Mouse (Mus musculus): Measurements from ENCODE around the gene Dok3. TPM values are rescaled to one million over a fixed set of nuclear protein-coding genes. Genes with fewer than 3 reads are reported as not detected.
"Not testable (repeated sequence)": the region's sequence is repeated elsewhere in the genome, so short reads cannot be mapped to it uniquely, and the experiment has no call there.

The Dok3 gene
- polyA plus RNA-seq, 1 experiment from 2014 or later: 1.4 TPM

DNA sequence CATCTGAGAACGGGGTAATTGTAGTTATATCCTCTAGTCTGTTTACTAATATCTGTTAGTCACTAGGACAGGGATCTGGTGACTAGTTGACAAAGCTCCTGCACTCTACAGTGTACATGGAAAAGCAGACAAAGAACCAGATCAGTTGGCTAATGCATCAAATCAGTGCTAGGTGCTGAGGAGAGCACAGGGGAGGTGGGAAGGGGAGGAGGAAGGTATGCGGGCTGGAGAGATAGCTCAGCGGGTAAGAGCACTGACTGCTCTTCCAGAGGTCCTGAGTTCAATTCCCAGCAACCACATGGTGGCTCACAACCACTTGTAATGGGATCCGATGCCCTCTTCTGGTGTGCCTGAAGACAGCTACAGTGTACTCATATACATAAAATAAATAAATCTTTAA lies 39.4 kb upstream of the Dok3 start:
- not testable (repeated sequence) for H3K9me3 ChIP-seq (replicated peaks); H3K4me3 ChIP-seq; H3K27me3 ChIP-seq (replicated peaks); H3K9ac ChIP-seq; H3K27ac ChIP-seq (ENCODE audit: poor library complexity, severe bottlenecking); H3K4me2 ChIP-seq; ATAC-seq (ENCODE audit: insufficient number of reproducible peaks, low FRiP score)
- 88% methylated on average over 4 of the region's 4 CpGs for WGBS
- H3K4me1 ChIP-seq (replicated peaks): peaks cover 22% of the 10 kb centered on the region
- H3K36me3 ChIP-seq: peaks cover 21% of the 10 kb centered on the region

DNA sequence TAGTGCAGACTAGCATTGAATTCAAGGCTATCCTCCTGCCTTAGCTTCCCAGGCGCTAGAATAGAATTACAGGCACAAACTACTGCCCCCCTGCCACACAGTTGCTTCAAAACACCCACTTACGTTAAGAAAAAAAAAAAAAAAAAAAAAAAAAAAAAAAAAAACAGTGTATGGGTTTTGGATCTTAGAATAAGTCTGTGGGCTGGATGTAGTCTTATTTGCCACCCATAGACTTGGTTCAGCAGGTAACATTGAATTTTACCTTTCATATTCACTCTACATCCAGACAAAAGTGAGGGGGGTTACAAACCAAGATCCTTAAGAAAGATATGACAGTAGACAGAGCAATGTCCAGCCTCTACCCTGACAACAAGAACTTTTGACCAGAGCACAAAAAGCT lies 38.9 kb upstream of the Dok3 start:
- 85% methylated on average over 2 of the region's 2 CpGs for WGBS
- ATAC-seq (ENCODE audit: insufficient number of reproducible peaks, low FRiP score): no peak
- H3K36me3 ChIP-seq: peaks cover 25% of the 10 kb centered on the region

GRCm38 (mm10) chr13:55567001-55567400 lies 37.9 kb upstream of the Dok3 start:
- H3K9me3 ChIP-seq (replicated peaks): no peaks in the 10 kb centered on the region
- peaks cover 17% of the 10 kb centered on the region for H3K4me1 ChIP-seq (replicated peaks)
- no peak overlapping the region for H3K4me2 ChIP-seq
- no peaks in the 10 kb centered on the region for H3K27me3 ChIP-seq (replicated peaks)
- ATAC-seq (ENCODE audit: insufficient number of reproducible peaks, low FRiP score): no peak
- H3K9ac ChIP-seq: no peak overlapping the region
- peaks cover 25% of the 10 kb centered on the region for H3K36me3 ChIP-seq
- no peak overlapping the region for H3K27ac ChIP-seq (ENCODE audit: poor library complexity, severe bottlenecking)
- H3K4me3 ChIP-seq: no peak overlapping the region
- 87% methylated on average over 6 of the region's 6 CpGs for WGBS

More for the DNA sequence above, 38.9 kb upstream of the Dok3 start:
- no peak overlapping the region for H3K4me2 ChIP-seq
- no peak overlapping the region for H3K9ac ChIP-seq
- H3K27ac ChIP-seq (ENCODE audit: poor library complexity, severe bottlenecking): no peak overlapping the region
- H3K4me1 ChIP-seq (replicated peaks): peaks cover 22% of the 10 kb centered on the region
- H3K27me3 ChIP-seq (replicated peaks): no peaks in the 10 kb centered on the region
- H3K4me3 ChIP-seq: no peak overlapping the region
- no peaks in the 10 kb centered on the region for H3K9me3 ChIP-seq (replicated peaks)

- H3K27ac ChIP-seq (ENCODE audit: poor library complexity, severe bottlenecking): no peak overlapping the region
- 87% methylated on average over 7 of the region's 7 CpGs for WGBS
- no peak for ATAC-seq (ENCODE audit: insufficient number of reproducible peaks, low FRiP score)
- no peak overlapping the region for H3K4me3 ChIP-seq
- H3K9me3 ChIP-seq (replicated peaks): no peaks in the 10 kb centered on the region
- no peak overlapping the region for H3K4me2 ChIP-seq
- 0 out of 2 replicates have a peak, but pooled peaks cover 5% of the 10 kb centered on the region for H3K4me1 ChIP-seq (replicated peaks)
- H3K36me3 ChIP-seq: peaks cover 23% of the 10 kb centered on the region
- no peak overlapping the region for H3K9ac ChIP-seq
- no peaks in the 10 kb centered on the region for H3K27me3 ChIP-seq (replicated peaks)
These were observed 34.3 kb upstream of the Dok3 start for GRCm38 (mm10) chr13:55563266-55563879.

DNA sequence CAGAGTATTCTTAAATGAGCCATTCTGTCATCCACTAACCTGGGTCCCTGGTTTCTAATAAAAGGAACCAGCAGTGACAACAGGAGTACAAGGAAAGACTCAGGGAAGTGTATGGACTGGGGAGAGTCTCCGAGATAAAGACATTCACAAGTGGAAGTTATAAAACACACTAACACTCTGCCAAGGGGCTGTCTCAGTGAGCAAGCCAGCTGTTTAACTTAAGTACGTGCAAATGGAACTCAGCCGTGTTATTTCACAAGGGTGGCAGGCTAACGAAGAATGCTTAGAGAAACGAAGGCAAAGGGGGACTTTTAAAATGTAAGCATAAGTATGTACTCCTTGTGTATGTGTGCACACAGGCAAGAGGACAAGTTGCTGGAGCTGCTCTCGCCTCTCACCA lies 28.4 kb upstream of the Dok3 start:
- Histone ChIP-seq H3K9ac (no peak overlapping the region), H3K27ac (ENCODE audit: poor library complexity, severe bottlenecking) (no peak overlapping the region), H3K4me2 (no peak overlapping the region), H3K27me3 (replicated peaks) (no peaks in the 10 kb centered on the region), H3K4me1 (replicated peaks) (no peaks in the 10 kb centered on the region), H3K4me3 (no peak overlapping the region), H3K36me3 (peaks cover 33% of the 10 kb centered on the region), H3K9me3 (replicated peaks) (no peaks in the 10 kb centered on the region)
- WGBS: 84% methylated on average over 6 of the region's 6 CpGs
- no peak for ATAC-seq (ENCODE audit: insufficient number of reproducible peaks, low FRiP score)

- Histone ChIP-seq H3K36me3 (peaks cover 44% of the 10 kb centered on the region), H3K4me1 (replicated peaks) (no peaks in the 10 kb centered on the region), H3K4me3 (no peak overlapping the region), H3K9ac (no peak overlapping the region), H3K9me3 (replicated peaks) (no peaks in the 10 kb centered on the region), H3K27ac (ENCODE audit: poor library complexity, severe bottlenecking) (no peak overlapping the region), H3K4me2 (no peak overlapping the region), H3K27me3 (replicated peaks) (no peaks in the 10 kb centered on the region)
- ATAC-seq (ENCODE audit: insufficient number of reproducible peaks, low FRiP score): no peak
- 90% methylated on average over 9 of the region's 9 CpGs for WGBS
These were observed 26.8 kb upstream of the Dok3 start for GRCm38 (mm10) chr13:55555921-55556320.

DNA sequence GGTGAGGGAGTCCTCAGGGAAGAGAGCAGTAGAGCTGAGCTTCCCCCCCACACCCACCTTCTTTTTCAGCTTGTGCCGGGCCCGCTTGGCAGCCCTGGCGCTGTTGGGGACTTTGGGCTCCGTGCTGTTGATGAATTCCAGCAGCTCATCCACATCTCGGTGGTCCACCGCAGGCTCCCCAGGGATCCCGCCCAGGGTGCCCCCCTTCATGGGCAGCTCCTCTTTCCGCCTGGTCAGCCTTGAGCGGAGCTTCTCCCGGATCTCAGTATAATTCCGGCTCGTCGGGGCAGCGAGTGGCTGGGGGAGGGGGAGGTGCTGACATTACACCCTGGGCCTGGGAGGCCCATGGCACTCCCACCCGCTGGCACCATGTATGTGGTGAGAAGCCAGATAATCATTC lies 20.0 kb upstream of the Dok3 start:
- no peak overlapping the region for H3K4me3 ChIP-seq
- H3K4me2 ChIP-seq: no peak overlapping the region
- H3K9ac ChIP-seq: no peak overlapping the region
- no peaks in the 10 kb centered on the region for H3K27me3 ChIP-seq (replicated peaks)
- no peak for ATAC-seq (ENCODE audit: insufficient number of reproducible peaks, low FRiP score)
- peaks cover 93% of the 10 kb centered on the region for H3K36me3 ChIP-seq
- WGBS: 81% methylated on average over 15 of the region's 15 CpGs
- no peaks in the 10 kb centered on the region for H3K4me1 ChIP-seq (replicated peaks)
- no peak overlapping the region for H3K27ac ChIP-seq (ENCODE audit: poor library complexity, severe bottlenecking)
- no peaks in the 10 kb centered on the region for H3K9me3 ChIP-seq (replicated peaks)

DNA sequence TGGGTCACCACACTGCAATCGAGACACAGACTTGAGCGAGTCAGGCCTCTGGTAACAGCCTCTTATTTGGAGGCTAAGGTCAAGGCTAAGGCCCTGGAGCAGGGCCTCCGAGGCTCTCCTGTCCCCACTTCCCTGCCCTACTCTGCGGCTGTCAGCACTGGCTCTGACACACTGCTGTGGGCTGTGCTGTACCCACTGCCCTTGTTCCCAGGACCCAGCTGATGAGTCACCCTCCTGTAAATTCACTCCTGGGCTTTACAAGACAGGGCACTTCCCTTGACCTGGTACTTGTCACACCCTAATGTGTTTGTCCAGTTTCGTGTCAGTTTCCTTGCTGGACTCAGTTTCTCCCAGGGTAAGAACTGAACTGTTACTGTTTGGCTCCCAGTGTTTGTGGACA lies 19.3 kb upstream of the Dok3 start:
- Histone ChIP-seq H3K9ac (no peak overlapping the region), H3K4me2 (no peak overlapping the region), H3K27me3 (replicated peaks) (no peaks in the 10 kb centered on the region), H3K4me3 (no peak overlapping the region), H3K4me1 (replicated peaks) (no peaks in the 10 kb centered on the region), H3K9me3 (replicated peaks) (no peaks in the 10 kb centered on the region), H3K27ac (ENCODE audit: poor library complexity, severe bottlenecking) (no peak overlapping the region), H3K36me3 (peaks cover 94% of the 10 kb centered on the region)
- ATAC-seq (ENCODE audit: insufficient number of reproducible peaks, low FRiP score): no peak
- 83% methylated on average over 5 of the region's 5 CpGs for whole genome bisulfite sequencing

- no peak for ATAC-seq (ENCODE audit: insufficient number of reproducible peaks, low FRiP score)
- no peaks in the 10 kb centered on the region for H3K27me3 ChIP-seq (replicated peaks)
- H3K36me3 ChIP-seq: peaks cover 95% of the 10 kb centered on the region
- WGBS: 92% methylated on average over 2 of the region's 2 CpGs
- H3K9me3 ChIP-seq (replicated peaks): no peaks in the 10 kb centered on the region
- H3K4me1 ChIP-seq (replicated peaks): no peaks in the 10 kb centered on the region
- H3K4me3 ChIP-seq: no peak overlapping the region
- no peak overlapping the region for H3K9ac ChIP-seq
- no peak overlapping the region for H3K27ac ChIP-seq (ENCODE audit: poor library complexity, severe bottlenecking)
- H3K4me2 ChIP-seq: no peak overlapping the region
These were observed 18.8 kb upstream of the Dok3 start for GRCm38 (mm10) chr13:55547916-55548315.

DNA sequence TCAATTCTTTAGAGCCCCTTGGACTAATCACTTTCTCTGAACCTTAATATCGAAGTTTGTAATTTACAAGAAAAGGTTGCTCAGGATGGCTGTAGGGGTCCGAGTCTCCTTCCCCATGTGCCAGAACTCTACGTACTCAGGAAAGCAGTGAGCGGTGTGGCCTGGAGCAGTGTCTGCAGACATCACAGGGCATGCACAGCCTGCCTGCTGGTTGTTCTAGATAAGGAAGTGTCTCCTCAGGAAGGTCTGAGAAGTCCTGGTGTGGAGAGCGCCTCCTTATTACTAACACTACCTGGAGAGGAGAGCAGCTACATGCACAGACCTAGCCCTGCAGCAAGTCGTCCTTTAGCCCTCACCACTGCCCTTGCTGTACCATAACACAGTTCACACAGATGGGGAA lies 15.7 kb upstream of the Dok3 start:
- H3K4me1 ChIP-seq (replicated peaks): no peaks in the 10 kb centered on the region
- WGBS: 78% methylated on average over 6 of the region's 6 CpGs
- no peak overlapping the region for H3K4me3 ChIP-seq
- H3K4me2 ChIP-seq: no peak overlapping the region
- H3K9me3 ChIP-seq (replicated peaks): no peaks in the 10 kb centered on the region
- ATAC-seq (ENCODE audit: insufficient number of reproducible peaks, low FRiP score): no peak
- H3K36me3 ChIP-seq: peaks cover 100% of the 10 kb centered on the region
- H3K27me3 ChIP-seq (replicated peaks): no peaks in the 10 kb centered on the region
- no peak overlapping the region for H3K27ac ChIP-seq (ENCODE audit: poor library complexity, severe bottlenecking)
- H3K9ac ChIP-seq: no peak overlapping the region

GRCm38 (mm10) chr13:55543447-55543846 lies 14.4 kb upstream of the Dok3 start:
- no peak overlapping the region for H3K4me2 ChIP-seq
- no peak for ATAC-seq (ENCODE audit: insufficient number of reproducible peaks, low FRiP score)
- H3K9me3 ChIP-seq (replicated peaks): no peaks in the 10 kb centered on the region
- H3K27ac ChIP-seq (ENCODE audit: poor library complexity, severe bottlenecking): no peak overlapping the region
- H3K9ac ChIP-seq: no peak overlapping the region
- peaks cover 100% of the 10 kb centered on the region for H3K36me3 ChIP-seq
- no peaks in the 10 kb centered on the region for H3K4me1 ChIP-seq (replicated peaks)
- H3K4me3 ChIP-seq: no peak overlapping the region
- WGBS: 84% methylated on average over 8 of the region's 8 CpGs
- no peaks in the 10 kb centered on the region for H3K27me3 ChIP-seq (replicated peaks)

- Histone ChIP-seq H3K27me3 (replicated peaks) (no peaks in the 10 kb centered on the region), H3K4me3 (no peak overlapping the region), H3K36me3 (peaks cover 99% of the 10 kb centered on the region), H3K9me3 (replicated peaks) (no peaks in the 10 kb centered on the region), H3K27ac (ENCODE audit: poor library complexity, severe bottlenecking) (no peak overlapping the region), H3K4me2 (no peak overlapping the region), H3K9ac (no peak overlapping the region), H3K4me1 (replicated peaks) (no peaks in the 10 kb centered on the region)
- no peak for ATAC-seq (ENCODE audit: insufficient number of reproducible peaks, low FRiP score)
- 94% methylated on average over 4 of the region's 4 CpGs for WGBS
These were observed 13.8 kb upstream of the Dok3 start for GRCm38 (mm10) chr13:55542891-55543290.

Measured in heart, embryonic 12.5 days (tissue).